Mouse (Mus musculus) ovary, adult 2 months (tissue): ENCODE data around the gene F11r. TPM values are rescaled to one million over a fixed set of nuclear protein-coding genes. Genes with fewer than 3 reads are reported as not detected.

Source experiments
- polyA plus RNA-seq: library from polyadenylated mRNA; depleted of rRNA; stranded (reverse); fragments of >200 nt; gene quantifications from 2 replicates; pipeline ENCODE4 v1.2.3, GENCODE M21; 2012; rRNA removed

The F11r gene
- 63.7 and 67.6 TPM in 2 replicates for polyA plus RNA-seq

DNA sequence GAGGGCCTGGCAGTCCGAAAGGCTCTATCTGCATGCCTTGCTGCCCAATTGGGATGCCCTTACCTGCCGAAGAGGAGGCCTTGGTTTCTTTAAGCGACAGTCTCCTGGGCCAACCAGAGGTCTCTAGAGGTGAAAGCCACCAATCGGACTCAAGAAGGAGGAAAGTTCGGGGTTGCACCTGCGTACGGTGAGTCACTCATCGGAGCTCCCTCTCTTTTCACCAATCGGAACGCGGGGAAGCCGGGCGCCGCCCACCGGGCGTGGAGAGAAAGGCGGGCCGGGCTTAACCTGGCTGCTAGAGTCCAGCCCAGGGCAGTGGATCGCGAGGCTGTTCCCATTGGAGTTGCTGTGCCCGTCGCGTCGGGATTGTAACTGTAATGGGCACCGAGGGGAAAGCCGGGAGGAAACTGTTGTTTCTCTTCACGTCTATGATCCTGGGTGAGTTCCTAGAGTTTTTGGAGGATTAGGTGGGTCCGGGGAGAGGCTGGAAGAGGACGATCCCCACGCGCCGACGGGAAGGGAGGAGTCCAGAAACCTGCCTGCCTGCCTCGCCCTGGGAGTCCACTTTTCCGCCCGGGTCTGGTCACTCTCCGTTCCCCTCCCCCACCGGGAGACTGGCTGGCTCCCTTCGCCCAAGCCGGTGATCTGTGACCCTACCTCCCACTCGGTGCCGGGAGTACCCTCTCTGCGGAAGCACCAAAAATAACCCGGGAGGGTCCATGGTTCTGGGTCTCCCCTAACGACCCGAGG, at the start of gene F11r:
TSS of gene F11r (plus strand) at position 272 of the 750 bp plus-strand sequence.

GRCm38 (mm10) chr1:171388376-171389102, 48.8 kb upstream of the F11r start, which contains the start of gene Arhgap30:
Gene Arhgap30 (plus strand): TSS chr1:171388954.

GRCm38 (mm10) chr1:171410947-171411484, 26.3 kb upstream of the F11r start, which contains the start of gene Usf1:
Gene Usf1 (plus strand): TSS chr1:171411313.

GRCm38 (mm10) chr1:171418660-171419059, 18.7 kb upstream of the F11r start, which contains the start of gene Tstd1:
Gene Tstd1 (plus strand): TSS chr1:171418872.

DNA sequence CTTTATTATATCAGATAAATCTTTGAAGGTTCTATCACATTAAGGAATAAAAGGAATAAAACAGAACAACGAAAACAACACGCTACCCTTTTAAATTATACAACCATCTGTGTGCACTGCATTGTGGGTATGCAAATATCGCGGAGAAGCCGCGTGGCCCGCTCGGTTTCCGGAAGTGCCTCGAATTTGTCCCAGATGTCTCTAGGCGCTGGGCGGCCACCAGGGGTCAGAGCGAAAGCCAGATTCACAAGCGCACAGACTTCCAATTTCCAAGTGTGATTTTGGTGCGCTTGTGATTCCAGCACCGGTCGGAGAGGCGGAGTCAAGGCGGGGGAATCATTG, 65.9 kb downstream of the F11r start, which contains the start of gene Alyref2:
TSS of gene Alyref2 (plus strand) at position 229 of the 342 bp plus-strand sequence.

Other genes with a start within 250 kb of the F11r start
- gene Pcp4l1, start 241.3 kb upstream of the F11r start, polyA plus RNA-seq: 46.5 and 111 TPM in 2 replicates
- 0.12 and 0.35 TPM in 2 replicates for gene Nr1i3, start 223.6 kb upstream of the F11r start, polyA plus RNA-seq
- 29.2 and 35.2 TPM in 2 replicates for gene Tomm40l, start 215.0 kb upstream of the F11r start, polyA plus RNA-seq
- 3.0 and 21.2 TPM in 2 replicates for gene Apoa2, start 212.5 kb upstream of the F11r start, polyA plus RNA-seq
- gene Fcer1g, start 203.2 kb upstream of the F11r start, polyA plus RNA-seq: 66.5 and 67.8 TPM in 2 replicates
- 24.2 and 26.9 TPM in 2 replicates for gene Adamts4, start 187.1 kb upstream of the F11r start, polyA plus RNA-seq
- 116 and 119 TPM in 2 replicates for gene Ndufs2, start 186.1 kb upstream of the F11r start, polyA plus RNA-seq
- 90.9 and 109 TPM in 2 replicates for gene B4galt3, start 167.2 kb upstream of the F11r start, polyA plus RNA-seq
- gene Ppox, start 156.3 kb upstream of the F11r start, polyA plus RNA-seq: 65.2 and 73.2 TPM in 2 replicates
- gene Usp21, start 149.5 kb upstream of the F11r start, polyA plus RNA-seq: 70.8 and 77.9 TPM in 2 replicates
- 12.1 and 13.5 TPM in 2 replicates for gene Ufc1, start 142.5 kb upstream of the F11r start, polyA plus RNA-seq
- gene Dedd, start 108.4 kb upstream of the F11r start, polyA plus RNA-seq: 41.8 and 54.8 TPM in 2 replicates
- 46.4 and 55.9 TPM in 2 replicates for gene Nit1, start 91.9 kb upstream of the F11r start, polyA plus RNA-seq
- gene Pfdn2, start 91.9 kb upstream of the F11r start, polyA plus RNA-seq: 7.0 and 13.1 TPM in 2 replicates
- gene Klhdc9, start 76.7 kb upstream of the F11r start, polyA plus RNA-seq: 4.5 and 5.9 TPM in 2 replicates
- gene Nectin4, start 67.4 kb upstream of the F11r start, polyA plus RNA-seq: 4.7 and 5.7 TPM in 2 replicates
- gene Arhgap30, start 48.6 kb upstream of the F11r start, polyA plus RNA-seq: 2.8 TPM in 2 replicates
- gene Usf1, start 26.2 kb upstream of the F11r start, polyA plus RNA-seq: 142 and 162 TPM in 2 replicates
- 0.76 and 1.2 TPM in 2 replicates for gene Tstd1, start 18.7 kb upstream of the F11r start, polyA plus RNA-seq
- gene Alyref2, start 65.9 kb downstream of the F11r start, polyA plus RNA-seq: 5.7 and 6.1 TPM in 2 replicates
- gene Itln1, start 97.8 kb downstream of the F11r start, polyA plus RNA-seq: 0.96 and 2.1 TPM in 2 replicates
- 0.40 and 0.47 TPM in 2 replicates for gene Cd244a, start 121.7 kb downstream of the F11r start, polyA plus RNA-seq
- 1.4 and 1.8 TPM in 2 replicates for gene Ly9, start 169.9 kb downstream of the F11r start, polyA plus RNA-seq
- 0.86 and 0.90 TPM in 2 replicates for gene Slamf7, start 215.5 kb downstream of the F11r start, polyA plus RNA-seq
- 2.7 and 4.0 TPM in 2 replicates for gene Cd48, start 244.5 kb downstream of the F11r start, polyA plus RNA-seq